Mouse (Mus musculus): ENCODE measurements around the gene Dab2ip. TPM values are rescaled to one million over a fixed set of nuclear protein-coding genes. Genes with fewer than 3 reads are reported as not detected.

The Dab2ip gene
- polyA plus RNA-seq, 1 experiment from 2014 or later: 27.0 TPM

GRCm38 (mm10) chr2:35671980-35672910 lies 114.2 kb downstream of the Dab2ip start:
- no peak overlapping the region for H3K4me3 ChIP-seq (ENCODE audit: low read length)
- no peak overlapping the region for H3K4me2 ChIP-seq (ENCODE audit: low read depth, low read length)
- H3K4me1 ChIP-seq (ENCODE audit: control insufficient read depth, insufficient read depth, low read length): peaks cover 81% of the 10 kb centered on the region
- no peaks in the 10 kb centered on the region for H3K27me3 ChIP-seq (replicated peaks; ENCODE audit: control insufficient read depth, insufficient read depth, low read length)
- peak; percentile 17; the same call in 1 of the 2 replicates for ATAC-seq
- no peak overlapping the region for H3K9ac ChIP-seq (ENCODE audit: low read depth, low read length)
- H3K27ac ChIP-seq (ENCODE audit: low read length): peak overlapping the region; percentile 6; the same call in 1 of the 2 replicates
- H3K9me3 ChIP-seq (ENCODE audit: control insufficient read depth, low read length): no peaks in the 10 kb centered on the region
- WGBS: 55% methylated on average over 9 of the region's 9 CpGs
- H3K36me3 ChIP-seq (ENCODE audit: control insufficient read depth, insufficient read depth, low read length): no peaks in the 10 kb centered on the region; the same call in 1 of the 2 replicates

GRCm38 (mm10) chr2:35673181-35673580 lies 115.1 kb downstream of the Dab2ip start:
- no peak for ATAC-seq
- no peak overlapping the region for H3K27ac ChIP-seq (ENCODE audit: low read length)
- no peak overlapping the region for H3K4me2 ChIP-seq (ENCODE audit: low read depth, low read length)
- no peaks in the 10 kb centered on the region for H3K36me3 ChIP-seq (ENCODE audit: control insufficient read depth, insufficient read depth, low read length)
- no peaks in the 10 kb centered on the region for H3K27me3 ChIP-seq (replicated peaks; ENCODE audit: control insufficient read depth, insufficient read depth, low read length)
- peaks cover 88% of the 10 kb centered on the region for H3K4me1 ChIP-seq (ENCODE audit: control insufficient read depth, insufficient read depth, low read length)
- H3K9ac ChIP-seq (ENCODE audit: low read depth, low read length): no peak overlapping the region
- no peaks in the 10 kb centered on the region for H3K9me3 ChIP-seq (ENCODE audit: control insufficient read depth, low read length)
- no peak overlapping the region for H3K4me3 ChIP-seq (ENCODE audit: low read length)
- WGBS: 84% methylated on average over 3 of the region's 3 CpGs

GRCm38 (mm10) chr2:35673986-35674385 lies 115.9 kb downstream of the Dab2ip start:
- no peaks in the 10 kb centered on the region for H3K36me3 ChIP-seq (ENCODE audit: control insufficient read depth, insufficient read depth, low read length)
- H3K4me2 ChIP-seq (ENCODE audit: low read depth, low read length): no peak overlapping the region
- H3K4me1 ChIP-seq (ENCODE audit: control insufficient read depth, insufficient read depth, low read length): peaks cover 88% of the 10 kb centered on the region
- no peak overlapping the region for H3K4me3 ChIP-seq (ENCODE audit: low read length)
- H3K9me3 ChIP-seq (ENCODE audit: control insufficient read depth, low read length): no peaks in the 10 kb centered on the region
- 46% methylated on average over 3 of the region's 3 CpGs for WGBS
- no peak for ATAC-seq
- no peaks in the 10 kb centered on the region for H3K27me3 ChIP-seq (replicated peaks; ENCODE audit: control insufficient read depth, insufficient read depth, low read length)
- no peak overlapping the region for H3K9ac ChIP-seq (ENCODE audit: low read depth, low read length)
- 0 out of 2 replicates have a peak overlapping the region, but pooled peaks have one; percentile 0 for H3K27ac ChIP-seq (ENCODE audit: low read length)

GRCm38 (mm10) chr2:35674431-35674830 lies 116.4 kb downstream of the Dab2ip start:
- Histone ChIP-seq H3K9ac (ENCODE audit: low read depth, low read length) (no peak overlapping the region), H3K27me3 (replicated peaks; ENCODE audit: control insufficient read depth, insufficient read depth, low read length) (no peaks in the 10 kb centered on the region), H3K4me1 (ENCODE audit: control insufficient read depth, insufficient read depth, low read length) (peaks cover 88% of the 10 kb centered on the region), H3K4me3 (ENCODE audit: low read length) (no peak overlapping the region), H3K36me3 (ENCODE audit: control insufficient read depth, insufficient read depth, low read length) (no peaks in the 10 kb centered on the region), H3K9me3 (ENCODE audit: control insufficient read depth, low read length) (no peaks in the 10 kb centered on the region), H3K4me2 (ENCODE audit: low read depth, low read length) (no peak overlapping the region), H3K27ac (ENCODE audit: low read length) (no peak overlapping the region)
- no peak for ATAC-seq
- 81% methylated on average over 5 of the region's 5 CpGs for WGBS

GRCm38 (mm10) chr2:35676075-35676665 lies 118.1 kb downstream of the Dab2ip start:
- no peaks in the 10 kb centered on the region for H3K9me3 ChIP-seq (ENCODE audit: control insufficient read depth, low read length)
- WGBS: 21% methylated on average over 5 of the region's 5 CpGs
- H3K27ac ChIP-seq (ENCODE audit: low read length): peak overlapping the region; percentile 77
- H3K27me3 ChIP-seq (replicated peaks; ENCODE audit: control insufficient read depth, insufficient read depth, low read length): no peaks in the 10 kb centered on the region
- H3K4me2 ChIP-seq (ENCODE audit: low read depth, low read length): no peak overlapping the region
- H3K4me1 ChIP-seq (ENCODE audit: control insufficient read depth, insufficient read depth, low read length): peaks cover 90% of the 10 kb centered on the region
- no peaks in the 10 kb centered on the region for H3K36me3 ChIP-seq (ENCODE audit: control insufficient read depth, insufficient read depth, low read length)
- H3K4me3 ChIP-seq (ENCODE audit: low read length): no peak overlapping the region
- peak; percentile 44 for ATAC-seq
- H3K9ac ChIP-seq (ENCODE audit: low read depth, low read length): peak overlapping the region; percentile 26; the same call in 1 of the 2 replicates

GRCm38 (mm10) chr2:35677855-35678254 lies 119.8 kb downstream of the Dab2ip start:
- 26% methylated on average over 8 of the region's 8 CpGs for WGBS
- Histone ChIP-seq H3K9me3 (ENCODE audit: control insufficient read depth, low read length) (no peaks in the 10 kb centered on the region), H3K36me3 (ENCODE audit: control insufficient read depth, insufficient read depth, low read length) (no peaks in the 10 kb centered on the region), H3K4me3 (ENCODE audit: low read length) (no peak overlapping the region), H3K27me3 (replicated peaks; ENCODE audit: control insufficient read depth, insufficient read depth, low read length) (no peaks in the 10 kb centered on the region), H3K4me1 (ENCODE audit: control insufficient read depth, insufficient read depth, low read length) (peaks cover 92% of the 10 kb centered on the region), H3K9ac (ENCODE audit: low read depth, low read length) (peak overlapping the region; percentile 38), H3K27ac (ENCODE audit: low read length) (peak overlapping the region; percentile 15; the same call in 1 of the 2 replicates), H3K4me2 (ENCODE audit: low read depth, low read length) (no peak overlapping the region)
- no peak for ATAC-seq

- 40% methylated on average over 4 of the region's 4 CpGs for WGBS
- Histone ChIP-seq H3K36me3 (ENCODE audit: control insufficient read depth, insufficient read depth, low read length) (no peaks in the 10 kb centered on the region), H3K9ac (ENCODE audit: low read depth, low read length) (no peak overlapping the region), H3K27ac (ENCODE audit: low read length) (0 out of 2 replicates have a peak overlapping the region, but pooled peaks have one; percentile 25), H3K27me3 (replicated peaks; ENCODE audit: control insufficient read depth, insufficient read depth, low read length) (no peaks in the 10 kb centered on the region), H3K9me3 (ENCODE audit: control insufficient read depth, low read length) (no peaks in the 10 kb centered on the region), H3K4me2 (ENCODE audit: low read depth, low read length) (no peak overlapping the region), H3K4me3 (ENCODE audit: low read length) (no peak overlapping the region), H3K4me1 (ENCODE audit: control insufficient read depth, insufficient read depth, low read length) (peaks cover 90% of the 10 kb centered on the region)
- no peak for ATAC-seq
Measured at GRCm38 (mm10) chr2:35678440-35678839, 120.4 kb downstream of the Dab2ip start.

GRCm38 (mm10) chr2:35679812-35680672 lies 122.0 kb downstream of the Dab2ip start:
- no peak overlapping the region for H3K9ac ChIP-seq (ENCODE audit: low read depth, low read length)
- H3K4me3 ChIP-seq (ENCODE audit: low read length): no peak overlapping the region
- no peaks in the 10 kb centered on the region for H3K9me3 ChIP-seq (ENCODE audit: control insufficient read depth, low read length)
- WGBS: 27% methylated on average over 10 of the region's 10 CpGs
- H3K4me1 ChIP-seq (ENCODE audit: control insufficient read depth, insufficient read depth, low read length): peaks cover 90% of the 10 kb centered on the region
- no peaks in the 10 kb centered on the region for H3K27me3 ChIP-seq (replicated peaks; ENCODE audit: control insufficient read depth, insufficient read depth, low read length)
- no peak overlapping the region for H3K4me2 ChIP-seq (ENCODE audit: low read depth, low read length)
- ATAC-seq: peak; percentile 72
- H3K27ac ChIP-seq (ENCODE audit: low read length): peak overlapping the region; percentile 68
- no peaks in the 10 kb centered on the region for H3K36me3 ChIP-seq (ENCODE audit: control insufficient read depth, insufficient read depth, low read length)

- no peak overlapping the region for H3K4me3 ChIP-seq (ENCODE audit: low read length)
- peaks cover 83% of the 10 kb centered on the region for H3K4me1 ChIP-seq (ENCODE audit: control insufficient read depth, insufficient read depth, low read length)
- H3K4me2 ChIP-seq (ENCODE audit: low read depth, low read length): no peak overlapping the region
- H3K9me3 ChIP-seq (ENCODE audit: control insufficient read depth, low read length): no peaks in the 10 kb centered on the region
- no peaks in the 10 kb centered on the region for H3K27me3 ChIP-seq (replicated peaks; ENCODE audit: control insufficient read depth, insufficient read depth, low read length)
- H3K36me3 ChIP-seq (ENCODE audit: control insufficient read depth, insufficient read depth, low read length): no peaks in the 10 kb centered on the region
- peak overlapping the region; percentile 34; the same call in 1 of the 2 replicates for H3K9ac ChIP-seq (ENCODE audit: low read depth, low read length)
- 9% methylated on average over 6 of the region's 6 CpGs for WGBS
- peak overlapping the region; percentile 68 for H3K27ac ChIP-seq (ENCODE audit: low read length)
- ATAC-seq: peak; percentile 15
Measured at GRCm38 (mm10) chr2:35680833-35681232, 122.8 kb downstream of the Dab2ip start.
